Mouse (Mus musculus): ENCODE measurements at regions not wholly inside any gene's neighbourhood (a gene's known extent, or its start where the extent isn't known, plus 50 kb on each side); places are given as distances from the start of the nearest gene placed in this dataset.

GRCm38 (mm10) chr15:49555793-49556192, 4328.9 kb upstream of the Gm7489 start:
- H3K4me3 ChIP-seq: no peak overlapping the region
- TF ChIP-seq CTCF (IDR thresholded peaks at IDR 0.05): peak; percentile 37
- H3K27ac ChIP-seq: no peak overlapping the region
- intact Hi-C loops (cut with DNase I): no loop called here
- DNase-seq (ENCODE audit: extremely low spot score in 1 of 2, low spot score in 2 of 2): no peak

- intact Hi-C loops (cut with DNase I): no loop called here
- Histone ChIP-seq H3K27ac (no peak overlapping the region), H3K4me3 (no peak overlapping the region)
- no peak for TF ChIP-seq CTCF (IDR thresholded peaks at IDR 0.05)
- DNase-seq (ENCODE audit: extremely low spot score in 1 of 2, low spot score in 2 of 2): no peak
Observed at GRCm38 (mm10) chr15:49560401-49560800, 4324.3 kb upstream of the Gm7489 start.

- DNase-seq (ENCODE audit: extremely low spot score in 1 of 2, low spot score in 2 of 2): no peak
- TF ChIP-seq CTCF (IDR thresholded peaks at IDR 0.05): no peak
- Histone ChIP-seq H3K4me3 (no peak overlapping the region), H3K27ac (no peak overlapping the region)
- intact Hi-C loops (cut with DNase I): no loop called here
Observed at GRCm38 (mm10) chr15:49588851-49589250, 4295.9 kb upstream of the Gm7489 start.

- Histone ChIP-seq H3K27ac (no peak overlapping the region), H3K4me3 (no peak overlapping the region)
- TF ChIP-seq CTCF (IDR thresholded peaks at IDR 0.05): no peak
- DNase-seq (ENCODE audit: extremely low spot score in 1 of 2, low spot score in 2 of 2): no peak
- intact Hi-C loops (cut with DNase I): no loop called here
Observed at GRCm38 (mm10) chr15:49613865-49614264, 4270.8 kb upstream of the Gm7489 start.

GRCm38 (mm10) chr15:49647361-49647760, 4237.3 kb upstream of the Gm7489 start:
- Histone ChIP-seq H3K27ac (no peak overlapping the region), H3K4me3 (no peak overlapping the region)
- DNase-seq (ENCODE audit: extremely low spot score in 1 of 2, low spot score in 2 of 2): no peak
- no peak for TF ChIP-seq CTCF (IDR thresholded peaks at IDR 0.05)
- intact Hi-C loops (cut with DNase I): no loop called here

DNA sequence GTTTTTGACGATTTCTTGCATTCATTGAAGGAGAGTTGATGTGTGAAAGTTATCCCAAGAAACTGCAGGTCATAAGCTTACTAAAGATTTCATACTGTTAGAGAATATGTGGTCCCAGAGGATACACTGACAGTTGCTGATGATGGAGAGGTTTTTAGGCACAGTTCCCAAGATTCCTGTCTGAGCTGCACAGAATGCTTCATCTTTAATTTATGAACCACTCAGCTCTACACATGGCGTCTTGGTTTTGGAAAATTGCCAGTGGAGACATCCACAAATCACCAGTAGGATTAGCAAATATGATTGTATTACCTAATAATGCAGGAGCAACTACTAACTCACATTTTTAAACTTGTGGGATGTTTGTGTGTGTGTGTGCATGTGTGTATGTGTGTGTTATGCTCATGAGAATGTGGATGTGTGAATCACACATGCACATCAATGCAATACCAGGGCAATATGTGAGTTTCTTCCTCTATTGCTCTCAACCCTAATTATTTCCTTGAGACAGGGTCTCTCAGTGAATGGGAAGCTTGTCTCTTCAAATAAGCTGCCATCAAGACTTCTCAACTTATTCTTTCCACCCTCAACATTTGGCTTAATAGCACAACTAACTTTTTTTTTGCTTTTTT, 4234.0 kb upstream of the Gm7489 start:
- TF ChIP-seq CTCF (IDR thresholded peaks at IDR 0.05): no peak
- Histone ChIP-seq H3K4me3 (no peak overlapping the region), H3K27ac (no peak overlapping the region)
- intact Hi-C loops (cut with DNase I): no loop called here
- no peak for DNase-seq (ENCODE audit: extremely low spot score in 1 of 2, low spot score in 2 of 2)

GRCm38 (mm10) chr15:49653728-49654127, 4231.0 kb upstream of the Gm7489 start:
- no peak for TF ChIP-seq CTCF (IDR thresholded peaks at IDR 0.05)
- no peak for DNase-seq (ENCODE audit: extremely low spot score in 1 of 2, low spot score in 2 of 2)
- H3K27ac ChIP-seq: no peak overlapping the region
- H3K4me3 ChIP-seq: no peak overlapping the region
- intact Hi-C loops (cut with DNase I): no loop called here

- no peak overlapping the region for H3K4me3 ChIP-seq
- intact Hi-C loops (cut with DNase I): no loop called here
- TF ChIP-seq CTCF (IDR thresholded peaks at IDR 0.05): no peak
- no peak overlapping the region for H3K27ac ChIP-seq
- DNase-seq (ENCODE audit: extremely low spot score in 1 of 2, low spot score in 2 of 2): no peak
Observed at GRCm38 (mm10) chr15:49664834-49665565, 4219.7 kb upstream of the Gm7489 start.

Data from left cerebral cortex, adult 2 months (tissue).